Comparison of ENCODE assay signal across 23 mouse cellular contexts in the genomic region with DNA sequence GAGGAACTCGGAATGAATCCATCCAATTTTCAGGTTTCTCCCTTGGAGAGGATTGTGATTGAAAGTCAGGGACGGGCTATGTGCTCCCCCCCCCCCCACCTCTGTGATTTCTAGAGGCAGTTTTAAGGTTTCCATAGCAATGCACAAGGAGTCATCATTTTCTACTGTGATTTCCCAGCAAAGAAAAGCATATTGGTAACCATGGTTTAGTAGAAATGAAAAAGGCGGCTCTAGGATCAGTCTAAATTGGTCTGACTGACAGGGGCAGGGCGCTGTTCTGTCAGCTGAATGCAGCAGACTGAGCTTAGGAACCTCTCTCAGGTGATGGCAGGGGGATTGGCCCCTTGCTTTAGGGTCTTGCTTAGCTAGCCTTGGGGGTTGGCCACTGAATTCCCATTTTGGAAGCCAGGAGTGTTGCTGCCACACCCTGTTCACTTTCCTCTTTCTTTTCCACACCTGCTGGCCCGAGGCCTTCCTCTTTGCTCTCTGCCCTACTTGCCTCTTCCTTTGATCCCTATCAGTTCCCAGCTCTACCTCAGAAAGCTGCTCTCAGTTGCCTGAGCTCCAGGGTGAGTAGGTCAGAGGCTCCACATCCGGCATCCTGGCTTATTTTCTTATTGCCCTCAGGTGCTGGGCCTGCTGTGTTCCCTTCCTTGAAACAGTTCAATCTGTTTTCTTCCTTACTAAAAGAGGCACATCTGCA.
DNase-seq lines count a peak whose midpoint lies in the region; ATAC-seq and TF ChIP-seq lines count a peak whose summit lies in the region.
"Had no signal": no experiment of that assay in that cellular context is flagged by ENCODE, and none has a peak within 500 bp of the region (broad histone marks: within the 10 kb centered on the region; RNA-seq: fewer than 3 reads in every experiment).

No protein-coding gene starts in this region.

- TF ChIP-seq CTCF in ES-Bruce4 (IDR thresholded peaks at IDR 0.05; ENCODE audit: low read depth, low read length): no peak

- H3K4me3 ChIP-seq in hindbrain, embryonic 14.5 days (replicated peaks; ENCODE audit: low read length): no peak overlapping the region
- H3K4me3 ChIP-seq in hindbrain, embryonic 12.5 days: no peak overlapping the region
- no peak overlapping the region for H3K4me3 ChIP-seq in ES-Bruce4 (ENCODE audit: low read depth, low read length)
- no peak overlapping the region for H3K4me3 ChIP-seq in hindbrain, embryonic 16.5 days (ENCODE audit: low read length)
- H3K4me3 ChIP-seq: embryonic facial prominence, embryonic 15.5 days; limb, embryonic 13.5 days; liver, embryonic 13.5 days; lung, embryonic 15.5 days had no signal

- no peak for TF ChIP-seq POLR2A in ES-Bruce4 (IDR thresholded peaks at IDR 0.05; ENCODE audit: insufficient read depth, low read length)

- H3K4me2 ChIP-seq in hindbrain, embryonic 14.5 days (replicated peaks): no peak overlapping the region
- H3K4me2 ChIP-seq in hindbrain, embryonic 12.5 days (replicated peaks): no peak overlapping the region
- no peak overlapping the region for H3K4me2 ChIP-seq in hindbrain, embryonic 16.5 days (ENCODE audit: low read length)
- H3K4me2 ChIP-seq: embryonic facial prominence, embryonic 15.5 days; heart, embryonic 11.5 days; limb, embryonic 13.5 days; liver, embryonic 13.5 days; lung, embryonic 15.5 days had no signal

- H3K27ac ChIP-seq in hindbrain, embryonic 14.5 days: peak overlapping the region; percentile 51; the same call in 1 of the 2 replicates
- H3K27ac ChIP-seq in hindbrain, embryonic 12.5 days: no peak overlapping the region
- no peak overlapping the region for H3K27ac ChIP-seq in ES-Bruce4 (ENCODE audit: insufficient read depth, low read length)
- peak overlapping the region; percentile 56 for H3K27ac ChIP-seq in hindbrain, embryonic 16.5 days (ENCODE audit: low read depth, low read length)
- H3K27ac ChIP-seq: embryonic facial prominence, embryonic 15.5 days; limb, embryonic 13.5 days; liver, embryonic 13.5 days; lung, embryonic 15.5 days; macrophage had no signal

- 62% methylated on average over 6 of the region's 6 CpGs for WGBS in hindbrain, embryonic 14.5 days
- 76% methylated on average over 6 of the region's 6 CpGs for WGBS in hindbrain, embryonic 12.5 days
- WGBS in hindbrain, embryonic 16.5 days: 64% methylated on average over 6 of the region's 6 CpGs

- 0 out of 2 replicates have a peak, but pooled peaks have one; percentile 50 for TF ChIP-seq EP300 in ES-Bruce4 (IDR thresholded peaks at IDR 0.05; ENCODE audit: insufficient read depth, low read depth, low read length)

- no peaks in the 10 kb centered on the region for H3K36me3 ChIP-seq in hindbrain, embryonic 14.5 days (replicated peaks; ENCODE audit: control insufficient read depth, insufficient read depth)
- H3K36me3 ChIP-seq in hindbrain, embryonic 12.5 days: no peaks in the 10 kb centered on the region
- no peaks in the 10 kb centered on the region for H3K36me3 ChIP-seq in ES-Bruce4 (ENCODE audit: control insufficient read depth, insufficient read depth, low read length, poor library complexity, severe bottlenecking)
- H3K36me3 ChIP-seq in hindbrain, embryonic 16.5 days (ENCODE audit: control insufficient read depth, insufficient read depth, low read length): no peaks in the 10 kb centered on the region
- H3K36me3 ChIP-seq: embryonic facial prominence, embryonic 15.5 days; limb, embryonic 13.5 days; liver, embryonic 13.5 days; lung, embryonic 15.5 days had no signal

- no peak for ATAC-seq in hindbrain, embryonic 14.5 days (ENCODE audit: low FRiP score)
- ATAC-seq in hindbrain, embryonic 12.5 days (ENCODE audit: low FRiP score): no peak
- ATAC-seq in hindbrain, embryonic 16.5 days: peak; percentile 48
- no peak for ATAC-seq in monocyte, adult 5-6 weeks (replicated peaks; ENCODE audit: insufficient number of reproducible peaks, low FRiP score, low TSS enrichment, poor library complexity, severe bottlenecking)
- ATAC-seq: activated CD4-positive, CD25-positive, alpha-beta regulatory T cell, adult 4 months; intestine, embryonic 16.5 days had no signal

- H3K4me1 ChIP-seq in hindbrain, embryonic 14.5 days (replicated peaks; ENCODE audit: control insufficient read depth, insufficient read depth, low read length): peaks cover 5% of the 10 kb centered on the region; the same call in 1 of the 2 replicates
- no peaks in the 10 kb centered on the region for H3K4me1 ChIP-seq in hindbrain, embryonic 12.5 days
- H3K4me1 ChIP-seq in ES-Bruce4 (ENCODE audit: control insufficient read depth, insufficient read depth, low read length): no peaks in the 10 kb centered on the region
- H3K4me1 ChIP-seq in hindbrain, embryonic 16.5 days (ENCODE audit: control insufficient read depth, insufficient read depth, low read depth, low read length): peaks cover 5% of the 10 kb centered on the region; the same call in 1 of the 2 replicates
- H3K4me1 ChIP-seq: embryonic facial prominence, embryonic 15.5 days; limb, embryonic 13.5 days; liver, embryonic 13.5 days; lung, embryonic 15.5 days had no signal

- no peaks in the 10 kb centered on the region for H3K27me3 ChIP-seq in hindbrain, embryonic 14.5 days (ENCODE audit: control insufficient read depth, insufficient read depth, low read length)
- H3K27me3 ChIP-seq in hindbrain, embryonic 12.5 days: 0 out of 2 replicates have a peak, but pooled peaks cover 7% of the 10 kb centered on the region
- no peaks in the 10 kb centered on the region for H3K27me3 ChIP-seq in ES-Bruce4 (ENCODE audit: control insufficient read depth, insufficient read depth, low read length, poor library complexity, severe bottlenecking)
- no peaks in the 10 kb centered on the region for H3K27me3 ChIP-seq in hindbrain, embryonic 16.5 days (replicated peaks; ENCODE audit: control insufficient read depth, insufficient read depth, low read length)
- H3K27me3 ChIP-seq: embryonic facial prominence, embryonic 15.5 days; limb, embryonic 13.5 days; liver, embryonic 13.5 days; lung, embryonic 15.5 days had no signal

- no peak overlapping the region for H3K9ac ChIP-seq in hindbrain, embryonic 14.5 days
- H3K9ac ChIP-seq in hindbrain, embryonic 12.5 days: no peak overlapping the region
- no peak overlapping the region for H3K9ac ChIP-seq in ES-Bruce4 (ENCODE audit: low read depth, poor library complexity, severe bottlenecking)
- H3K9ac ChIP-seq in hindbrain, embryonic 16.5 days (ENCODE audit: low read depth, low read length): no peak overlapping the region
- H3K9ac ChIP-seq: embryonic facial prominence, embryonic 15.5 days; limb, embryonic 13.5 days; liver, embryonic 13.5 days; lung, embryonic 15.5 days had no signal

- no peaks in the 10 kb centered on the region for H3K9me3 ChIP-seq in hindbrain, embryonic 14.5 days (ENCODE audit: control insufficient read depth, low read length)
- H3K9me3 ChIP-seq in hindbrain, embryonic 12.5 days (replicated peaks): no peaks in the 10 kb centered on the region
- H3K9me3 ChIP-seq in ES-Bruce4 (replicated peaks; ENCODE audit: control insufficient read depth, insufficient read depth, low read length, poor library complexity, severe bottlenecking): no peaks in the 10 kb centered on the region; the same call in 1 of the 2 replicates
- no peaks in the 10 kb centered on the region for H3K9me3 ChIP-seq in hindbrain, embryonic 16.5 days (ENCODE audit: control insufficient read depth, low read length)
- H3K9me3 ChIP-seq: embryonic facial prominence, embryonic 15.5 days; limb, embryonic 13.5 days; liver, embryonic 13.5 days; lung, embryonic 15.5 days had no signal

- DNase-seq in hindbrain, embryonic 14.5 days (ENCODE audit: low spot score): no peak
- peak; percentile 5 for DNase-seq in R1 (ENCODE audit: low read depth, low spot score)
- DNase-seq in gastrocnemius, postnatal 4 days (ENCODE audit: low spot score in 2 of 2): no peak
- DNase-seq: adrenal gland, postnatal 25 days; cerebellum, adult 18-20 months; cerebellum, postnatal 25 days; gastrocnemius, postnatal 36 days; heart, postnatal 36 days; kidney, postnatal 4 days; liver, embryonic 13.5 days; right cerebral cortex, postnatal 4 days; thymus, adult 2 months had no signal

Comparison
In these comparisons a context has a peak if more than half of its experiments do, and no peak if none do; other contexts are left out.
1. H3K27ac ChIP-seq: peak in hindbrain, embryonic 14.5 days (single experiment) and hindbrain, embryonic 16.5 days (single experiment); none in hindbrain, embryonic 12.5 days (single experiment) and ES-Bruce4 (single experiment).